Mouse (Mus musculus): ENCODE data around the gene Lrrc25.

- TF ChIP-seq POLR2A (IDR thresholded peaks at IDR 0.05; ENCODE audit: borderline replicate concordance, insufficient read depth, low read length) (no peak), CTCF (IDR thresholded peaks at IDR 0.05; ENCODE audit: borderline replicate concordance, insufficient read depth, low read depth, low read length) (peak; percentile 94)
These were observed 4.1 kb upstream of the Lrrc25 start for GRCm38 (mm10) chr8:70611849-70612248.
